Mouse (Mus musculus) kidney, adult 11 months (tissue): ENCODE data around the gene Pten.

Source experiments
- DNase-seq: peaks from one replicate; pipeline ENCODE4 v3.0.0; 2022

Pten gene

GRCm38 (mm10) chr19:32756900-32757725 is at the start of gene Pten:
TSS of gene Pten (plus strand) at chr19:32757497.
- DNase-seq, result peak; percentile 94

- no peak for DNase-seq
These were observed 48.3 kb upstream of the Pten start for GRCm38 (mm10) chr19:32708996-32709395.

- no peak for DNase-seq
These were observed 47.0 kb upstream of the Pten start for GRCm38 (mm10) chr19:32710288-32710687.

- DNase-seq, result peak; percentile 89
These were observed 45.3 kb upstream of the Pten start for GRCm38 (mm10) chr19:32711761-32712541.

GRCm38 (mm10) chr19:32712588-32713042 is 44.7 kb upstream of the Pten start:
- peak; percentile 84 for DNase-seq

- no peak for DNase-seq
These were observed 43.8 kb upstream of the Pten start for GRCm38 (mm10) chr19:32713471-32713870.

GRCm38 (mm10) chr19:32715201-32715600 is 42.1 kb upstream of the Pten start:
- peak; percentile 75 for DNase-seq

- no peak for DNase-seq
These were observed 41.6 kb upstream of the Pten start for GRCm38 (mm10) chr19:32715681-32716080.

GRCm38 (mm10) chr19:32717590-32717989 is 39.7 kb upstream of the Pten start:
- no peak for DNase-seq

- no peak for DNase-seq
These were observed 37.0 kb upstream of the Pten start for GRCm38 (mm10) chr19:32720319-32720718.

- no peak for DNase-seq
These were observed 33.5 kb upstream of the Pten start for GRCm38 (mm10) chr19:32723817-32724216.

- no peak for DNase-seq
These were observed 30.6 kb upstream of the Pten start for GRCm38 (mm10) chr19:32726451-32727325.

GRCm38 (mm10) chr19:32729785-32730184 is 27.5 kb upstream of the Pten start:
- DNase-seq, result no peak

- no peak for DNase-seq
These were observed 24.4 kb upstream of the Pten start for GRCm38 (mm10) chr19:32732922-32733321.

- DNase-seq, result no peak
These were observed 19.5 kb upstream of the Pten start for GRCm38 (mm10) chr19:32737844-32738243.

- DNase-seq, result no peak
These were observed 17.6 kb upstream of the Pten start, which contains the start of gene Atad1 for GRCm38 (mm10) chr19:32739686-32740085. TSS of gene Atad1 (minus strand) at chr19:32739786.

- DNase-seq, result no peak
These were observed 16.5 kb upstream of the Pten start for GRCm38 (mm10) chr19:32740641-32741345.

- DNase-seq, result no peak
These were observed 7.9 kb upstream of the Pten start for GRCm38 (mm10) chr19:32749425-32749824.

GRCm38 (mm10) chr19:32752357-32752756 is 4.9 kb upstream of the Pten start:
- no peak for DNase-seq

GRCm38 (mm10) chr19:32753386-32753785 is 3.9 kb upstream of the Pten start:
- no peak for DNase-seq

GRCm38 (mm10) chr19:32754188-32755000 is 2.9 kb upstream of the Pten start:
- no peak for DNase-seq
